Mouse (Mus musculus) erythroblast, embryonic 14.5 days (primary cell): ENCODE measurements around the gene Pjvk.

Experiments
- GATA1 ChIP-seq: IDR thresholded peaks from 2 replicates; pipeline ENCODE4 v1.6.1; 2012; ENCODE audit warnings: low read length, inconsistent platforms, mixed read lengths
- TAL1 ChIP-seq: IDR thresholded peaks from 3 replicates; pipeline ENCODE4 v1.6.1; 2012; ENCODE audit warnings: low read length, inconsistent platforms, mixed read lengths

DNA sequence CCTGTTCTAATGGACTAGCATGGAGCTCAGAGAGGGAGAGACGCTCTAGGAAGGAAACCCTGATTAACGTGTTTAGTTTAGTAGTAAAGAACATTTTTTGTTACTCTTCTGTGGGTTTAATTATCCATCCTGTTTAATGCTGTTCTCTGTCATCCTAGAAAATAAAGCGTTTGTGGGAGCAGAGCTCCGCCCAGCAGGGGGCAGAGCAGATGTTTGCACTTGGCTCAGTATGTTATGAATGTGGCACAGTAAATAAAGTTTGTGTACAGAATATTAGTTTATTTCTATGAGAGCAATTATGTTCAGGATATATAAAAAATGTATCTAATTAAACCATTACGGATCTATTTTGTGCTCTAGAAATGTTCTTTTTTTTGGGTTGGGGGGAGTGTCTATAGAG, 49.1 kb upstream of the Pjvk start:
- no peak for TF ChIP-seq GATA1
- TF ChIP-seq TAL1: no peak
